Mouse (Mus musculus): ENCODE data around the gene Nup210l.

DNA sequence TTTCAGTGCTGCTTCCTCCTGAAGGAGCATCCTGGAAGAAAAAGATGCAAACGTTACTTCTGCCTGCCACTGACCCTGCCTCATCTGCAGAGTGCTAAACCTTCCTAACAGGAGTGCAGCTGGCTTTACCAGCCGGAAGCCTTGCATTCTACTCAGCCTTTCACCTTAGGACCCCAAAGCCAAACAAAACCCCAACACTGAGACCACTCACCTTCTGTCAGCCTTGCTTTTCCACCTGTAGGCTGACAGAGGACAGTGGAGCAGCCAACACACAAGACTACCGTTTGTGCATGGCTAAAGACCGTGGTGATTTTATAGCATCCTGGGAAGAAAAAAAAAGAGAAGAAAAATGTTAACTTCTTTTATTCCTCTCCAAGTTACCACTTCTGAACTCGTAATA is 108.8 kb downstream of the Nup210l start:
- TF ChIP-seq GATA1 (IDR thresholded peaks at IDR 0.05; ENCODE audit: borderline replicate concordance, low read length), result no peak
- no peak for TF ChIP-seq FLI1 (IDR thresholded peaks at IDR 0.05; ENCODE audit: low read length)
